Mouse (Mus musculus) layer of hippocampus, adult 8-10 months (tissue): ENCODE measurements around the gene Tlr9. TPM values are rescaled to one million over a fixed set of nuclear protein-coding genes. Genes with fewer than 3 reads are reported as not detected.

Experiments used
- DNase-seq, 2 experiments: peaks; one replicate each; pipeline ENCODE4 v3.0.0; 2022; ENCODE audit warnings: low spot score in 2 of 2
- total RNA-seq, 4 experiments: library from RNA; stranded (reverse); gene quantifications; 2 replicates each; pipeline ENCODE4 v1.2.4; 2022

Gene Tlr9
- 1 to 10 TPM in 3 of 4 experiments, under 1 TPM in 1; 0.94 to 3.2 (median 2.1) TPM for total RNA-seq

- no peak for DNase-seq
Observed at GRCm38 (mm10) chr9:106222261-106222851, at the start of gene Tlr9. TSS of gene Tlr9 (plus strand) at chr9:106222598.

- no peak for DNase-seq
Observed at GRCm38 (mm10) chr9:106173363-106173762, 49.0 kb upstream of the Tlr9 start.

DNA sequence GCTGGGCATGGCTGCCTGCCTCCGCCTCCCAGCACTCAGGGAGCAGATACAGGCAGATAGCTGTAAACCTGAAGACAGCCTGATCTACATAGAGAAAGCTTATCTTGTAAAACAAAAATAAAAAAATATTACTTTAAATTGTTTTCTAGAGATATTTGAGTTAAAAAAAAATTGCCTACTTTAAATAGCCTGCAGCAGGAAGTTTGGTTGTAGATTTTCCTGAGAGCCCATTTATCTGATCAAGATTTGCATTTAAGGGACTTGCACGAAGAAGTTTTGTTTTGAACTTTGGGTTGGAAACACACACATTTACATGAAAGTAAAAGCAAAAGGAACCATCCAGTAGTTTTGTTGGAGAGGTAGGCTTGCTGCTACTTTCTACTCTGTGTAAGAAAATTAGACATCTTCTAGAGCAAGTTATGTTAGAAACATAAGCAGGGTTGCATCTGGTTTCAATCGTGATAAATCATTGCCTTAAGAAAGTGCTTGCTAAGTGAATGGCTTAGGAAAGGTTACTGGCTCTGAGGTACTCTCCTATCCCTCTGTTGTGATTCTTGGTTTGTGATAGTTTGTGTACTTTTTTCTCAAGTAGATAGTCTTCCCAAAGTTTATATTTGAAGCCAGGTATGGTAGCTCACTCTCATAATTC is 46.7 kb upstream of the Tlr9 start:
- no peak for DNase-seq

GRCm38 (mm10) chr9:106176769-106177168 is 45.6 kb upstream of the Tlr9 start:
- DNase-seq = no peak

DNA sequence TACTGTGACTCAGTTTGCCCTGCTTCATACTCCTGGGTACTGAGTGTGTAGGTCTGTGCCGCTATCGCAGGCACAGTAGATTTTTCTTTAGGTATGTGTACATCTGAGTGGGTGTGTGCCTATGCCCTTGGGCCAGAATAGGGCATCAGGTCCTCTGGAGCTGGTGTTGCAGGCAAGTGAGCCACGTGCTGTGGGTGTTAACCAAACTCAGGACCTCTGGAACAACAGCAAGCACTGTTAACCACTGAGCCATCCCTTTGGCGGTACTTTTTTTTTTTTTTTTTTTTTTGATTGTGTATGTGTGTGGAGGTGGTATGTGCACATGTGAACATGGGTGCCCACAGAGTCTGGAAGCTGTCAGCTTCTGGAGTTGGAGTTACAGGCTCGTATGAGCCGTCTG is 44.6 kb upstream of the Tlr9 start:
- DNase-seq = no peak

DNA sequence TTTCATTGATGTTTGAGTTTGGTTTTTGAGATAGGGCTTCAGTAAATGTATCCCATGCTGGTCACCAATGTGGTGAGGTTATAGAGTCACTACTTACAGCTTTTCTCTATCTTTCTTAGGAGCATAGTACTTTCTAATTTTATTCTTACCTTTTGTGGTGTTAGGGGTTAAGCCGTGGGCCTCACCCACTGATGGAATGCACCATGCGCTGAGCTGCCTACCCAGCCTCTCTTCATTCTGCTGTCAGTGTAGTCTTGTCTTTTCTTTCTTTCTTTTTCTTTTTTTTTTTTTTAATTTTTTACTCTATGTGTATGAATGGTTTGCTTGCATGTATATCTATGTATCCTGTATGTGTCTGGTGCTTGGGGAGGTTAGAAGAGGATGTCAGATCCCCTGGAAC is 42.9 kb upstream of the Tlr9 start:
- no peak for DNase-seq

GRCm38 (mm10) chr9:106179964-106180363 is 42.4 kb upstream of the Tlr9 start:
- no peak for DNase-seq

GRCm38 (mm10) chr9:106182146-106182545 is 40.3 kb upstream of the Tlr9 start:
- no peak for DNase-seq

DNA sequence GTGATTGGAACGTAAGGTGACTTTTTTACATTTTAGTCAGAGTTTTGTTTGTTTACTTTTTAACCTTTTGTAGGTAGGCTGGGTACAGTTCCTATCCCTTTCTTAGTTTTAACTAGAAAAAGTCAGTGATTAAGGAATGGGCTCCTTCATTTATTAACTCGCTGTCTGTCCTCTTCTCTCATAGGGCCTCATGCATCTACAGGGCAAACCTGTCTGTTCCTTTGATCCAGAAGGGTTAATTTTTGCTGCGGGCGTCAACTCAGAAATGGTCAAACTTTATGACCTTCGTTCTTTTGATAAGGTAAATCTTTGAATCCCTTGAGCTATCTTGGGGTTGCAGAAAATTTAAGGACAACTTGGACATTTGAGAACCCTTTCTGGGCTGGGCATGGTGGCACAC is 38.4 kb upstream of the Tlr9 start:
- no peak for DNase-seq

DNA sequence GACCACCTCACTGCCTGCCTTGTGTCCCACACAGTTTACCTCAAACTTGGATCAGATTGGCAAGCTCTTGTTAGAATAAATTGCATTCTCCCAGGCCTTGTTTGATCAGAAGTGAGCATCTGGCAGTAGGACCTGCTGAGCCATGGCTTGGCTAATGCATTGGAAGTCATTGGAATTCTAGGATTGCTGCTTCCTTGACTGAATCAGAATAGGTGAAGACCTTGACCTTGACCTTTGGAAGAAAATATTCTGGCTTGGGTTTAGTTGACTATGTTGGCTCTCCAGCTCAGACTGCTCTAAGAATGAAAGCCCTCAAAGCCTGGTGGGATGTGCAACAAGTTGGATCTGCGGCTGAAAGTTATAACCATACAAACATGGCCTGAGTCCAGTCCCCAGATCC is 31.0 kb upstream of the Tlr9 start:
- no peak for DNase-seq

DNA sequence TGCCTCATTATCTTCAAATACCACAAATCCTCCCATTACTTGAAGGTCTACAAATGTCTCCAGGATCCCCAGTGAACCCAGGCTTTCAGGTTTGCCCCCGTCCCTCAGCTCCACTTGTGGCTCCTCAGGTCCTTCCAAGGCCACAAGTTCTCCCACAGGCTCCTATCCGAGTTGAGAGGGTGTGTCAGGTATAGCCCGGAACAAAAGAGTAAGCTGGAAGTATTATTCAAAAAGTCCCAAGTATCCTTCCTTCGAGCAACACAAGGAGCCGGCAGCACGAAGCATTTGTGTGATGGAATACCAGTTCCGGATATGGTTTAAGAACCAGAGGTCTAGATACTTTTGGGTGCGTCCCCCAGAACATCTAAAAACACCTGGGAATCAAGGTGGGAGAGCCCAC is 30.4 kb upstream of the Tlr9 start:
- DNase-seq = no peak

- no peak for DNase-seq
Observed at GRCm38 (mm10) chr9:106192998-106193397, 29.4 kb upstream of the Tlr9 start.

GRCm38 (mm10) chr9:106193930-106194807 is 28.2 kb upstream of the Tlr9 start:
- DNase-seq = no peak

GRCm38 (mm10) chr9:106195693-106196092 is 26.7 kb upstream of the Tlr9 start:
- no peak for DNase-seq

- no peak for DNase-seq
Observed at GRCm38 (mm10) chr9:106197081-106197713, 25.2 kb upstream of the Tlr9 start.

GRCm38 (mm10) chr9:106197732-106198131 is 24.7 kb upstream of the Tlr9 start:
- DNase-seq = no peak

GRCm38 (mm10) chr9:106198962-106199458 is 23.4 kb upstream of the Tlr9 start:
- DNase-seq = no peak

DNA sequence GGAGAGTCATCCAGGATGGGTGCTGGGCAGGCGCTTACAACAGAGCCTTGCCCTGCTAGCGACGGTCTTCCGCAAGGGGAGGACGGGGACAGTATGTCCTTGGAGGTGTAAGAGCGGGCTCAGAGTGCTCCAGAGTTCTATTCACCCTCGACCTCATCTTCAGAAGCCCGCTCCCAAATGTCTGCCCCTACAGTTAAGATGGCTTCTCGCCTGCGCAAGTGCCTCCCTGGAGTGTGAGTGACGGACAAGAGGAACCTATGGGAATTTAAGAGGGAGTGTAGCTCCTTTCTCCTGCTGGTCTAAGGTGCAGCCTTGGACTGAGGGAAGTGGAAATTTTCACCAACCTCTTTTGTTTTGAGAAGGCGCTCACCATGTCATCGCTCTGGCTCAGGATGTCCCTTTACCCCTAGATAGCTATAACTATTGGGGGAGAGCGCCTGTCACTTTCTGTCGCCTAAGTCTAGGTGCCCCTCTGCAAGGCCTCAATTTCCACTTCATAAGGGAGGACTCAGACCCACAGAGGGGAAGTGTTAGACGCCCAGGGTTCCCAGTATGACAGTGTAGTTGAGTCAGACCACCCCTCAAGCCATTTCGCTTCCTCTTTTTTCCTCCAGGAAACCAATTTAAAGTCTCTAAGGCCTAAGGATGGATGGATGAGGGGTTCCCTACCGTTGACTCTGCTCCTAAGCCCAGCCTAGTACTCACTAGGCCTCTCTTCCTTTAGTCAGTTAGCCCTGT is 22.7 kb upstream of the Tlr9 start, which contains the start of gene Ppm1m:
TSS of gene Ppm1m (minus strand) at position 212 of the 738 bp plus-strand sequence.
- DNase-seq = no peak

DNA sequence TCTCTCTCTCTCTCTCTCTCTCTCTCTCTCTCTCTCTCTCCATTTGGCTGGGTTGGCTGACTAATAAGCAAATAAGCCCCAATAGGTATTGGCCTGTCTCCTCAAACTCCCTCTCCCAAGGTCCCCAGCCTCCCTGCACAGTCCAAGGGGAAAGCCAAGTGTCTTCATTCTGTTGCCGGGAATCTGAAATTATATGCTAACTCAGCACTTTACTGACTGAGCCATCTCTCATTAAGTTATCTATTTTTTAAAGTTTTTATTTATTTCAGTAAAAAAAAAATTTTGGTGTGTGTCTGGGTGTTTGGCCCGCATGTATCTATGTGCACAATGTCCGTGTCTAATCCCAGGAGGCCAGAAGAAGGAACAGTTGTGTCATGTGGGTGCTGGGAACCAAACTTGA is 20.5 kb upstream of the Tlr9 start:
- no peak for DNase-seq

DNA sequence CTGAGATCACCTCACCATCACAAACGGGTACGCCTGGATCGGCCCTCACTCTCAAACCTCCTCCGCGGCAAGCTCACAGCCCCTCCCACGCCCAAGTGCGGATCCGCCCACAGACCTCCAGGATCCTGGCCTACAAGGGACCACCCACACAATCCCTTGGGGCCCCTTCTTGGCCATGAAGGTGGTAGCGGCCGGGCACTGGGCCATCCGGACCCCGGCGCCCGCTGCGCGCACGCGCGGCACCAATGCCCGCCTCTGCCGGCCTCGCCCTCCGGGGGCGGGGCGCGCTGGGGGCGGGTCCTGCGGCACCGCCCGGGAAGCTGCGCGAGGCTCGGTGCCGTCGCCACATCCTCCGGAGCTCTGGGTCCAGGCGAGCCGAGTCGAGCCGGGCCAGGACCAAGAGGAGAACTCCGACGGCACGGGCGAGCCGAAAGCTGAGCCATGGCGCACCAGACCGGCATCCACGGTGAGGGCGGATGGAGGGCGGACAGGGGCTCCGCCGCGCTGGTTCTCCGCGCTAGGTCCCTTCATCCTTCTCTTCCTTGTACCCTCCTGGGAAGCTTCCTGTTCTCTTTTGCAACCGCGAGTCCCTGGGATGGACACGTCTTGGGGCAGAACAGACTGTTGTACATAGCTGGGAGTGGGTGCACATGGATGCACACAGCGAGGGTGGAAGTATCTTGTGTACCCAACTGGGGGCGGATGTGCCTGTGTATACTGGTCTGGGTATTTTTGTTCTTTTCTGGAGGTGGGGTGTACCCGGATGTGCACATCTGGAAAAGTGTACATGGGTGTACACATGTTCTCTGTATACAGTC is 19.4 kb upstream of the Tlr9 start, which contains the start of gene Twf2:
TSS of gene Twf2 (plus strand) at position 290 of the 818 bp plus-strand sequence.
- DNase-seq = peak; percentile 82 to 87
